Mouse (Mus musculus) embryo, embryonic 11 days (tissue): ENCODE measurements around the gene Usb1.
"Not testable (repeated sequence)": the region's sequence is repeated elsewhere in the genome, so short reads cannot be mapped to it uniquely, and the experiment has no call there.

ENCODE experiments used
- DNase-seq: peaks from one replicate; pipeline ENCODE4 v3.0.0-alpha.2; 2015

The Usb1 gene

DNA sequence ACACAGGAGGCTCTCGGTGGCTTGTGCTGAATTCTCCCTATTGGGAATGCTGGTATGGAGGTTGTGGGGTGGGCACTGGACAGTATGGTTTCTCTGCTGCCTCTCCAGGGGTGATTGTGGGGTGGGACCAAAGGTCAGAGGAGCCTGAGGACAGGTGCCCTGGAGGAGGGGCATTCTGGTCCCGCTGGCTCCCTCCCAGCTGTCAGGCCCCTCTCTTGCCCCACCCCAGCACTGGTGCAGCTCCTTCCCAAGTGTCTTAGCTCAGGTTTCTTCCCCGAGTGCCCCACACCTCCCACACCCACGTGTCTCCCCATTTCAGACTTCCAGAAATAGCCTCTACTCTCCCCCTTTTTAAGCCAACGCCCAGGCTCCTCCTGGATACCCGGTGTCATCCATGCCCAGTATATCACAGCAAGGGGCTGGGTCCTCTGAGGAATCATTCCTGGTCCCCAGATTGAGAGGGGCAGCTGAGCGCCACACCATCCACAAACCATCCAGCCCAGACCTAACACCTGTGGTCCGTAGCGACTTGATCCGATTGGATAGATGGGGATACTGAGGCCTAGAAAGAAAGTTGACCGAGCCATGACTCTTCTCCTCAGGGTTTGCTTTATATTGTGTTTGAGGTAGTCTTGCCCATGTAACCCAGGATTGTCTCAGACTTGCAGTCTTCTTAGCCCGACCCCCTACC, 44.4 kb downstream of the Usb1 start:
- no peak for DNase-seq

DNA sequence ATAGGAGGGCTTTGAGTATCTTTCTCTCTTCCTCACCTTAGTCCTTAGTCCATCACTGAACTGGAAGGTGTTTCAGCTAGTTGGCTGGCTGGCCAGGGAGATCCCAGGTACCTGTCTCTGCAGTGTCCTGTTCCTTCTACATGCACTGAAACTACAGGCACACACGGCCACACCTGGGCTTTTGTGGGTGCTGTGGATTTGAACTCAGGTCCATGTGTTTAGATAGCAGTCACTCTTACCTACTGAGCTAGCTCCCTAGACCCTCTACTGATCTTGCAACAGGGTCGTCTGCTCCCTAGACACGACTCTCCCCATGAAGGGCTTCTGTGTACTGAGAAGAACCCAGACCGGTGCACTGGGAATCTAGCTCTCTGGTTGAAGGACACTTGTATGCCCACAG, 45.0 kb downstream of the Usb1 start:
- DNase-seq: no peak

GRCm38 (mm10) chr8:95377863-95378291, 45.8 kb downstream of the Usb1 start:
- DNase-seq: peak; percentile 36

GRCm38 (mm10) chr8:95378928-95379327, 46.8 kb downstream of the Usb1 start:
- not testable (repeated sequence) for DNase-seq

- DNase-seq: no peak
Observed at GRCm38 (mm10) chr8:95380953-95381352, 48.9 kb downstream of the Usb1 start.

- DNase-seq: no peak
Observed at GRCm38 (mm10) chr8:95381595-95381994, 49.5 kb downstream of the Usb1 start.

DNA sequence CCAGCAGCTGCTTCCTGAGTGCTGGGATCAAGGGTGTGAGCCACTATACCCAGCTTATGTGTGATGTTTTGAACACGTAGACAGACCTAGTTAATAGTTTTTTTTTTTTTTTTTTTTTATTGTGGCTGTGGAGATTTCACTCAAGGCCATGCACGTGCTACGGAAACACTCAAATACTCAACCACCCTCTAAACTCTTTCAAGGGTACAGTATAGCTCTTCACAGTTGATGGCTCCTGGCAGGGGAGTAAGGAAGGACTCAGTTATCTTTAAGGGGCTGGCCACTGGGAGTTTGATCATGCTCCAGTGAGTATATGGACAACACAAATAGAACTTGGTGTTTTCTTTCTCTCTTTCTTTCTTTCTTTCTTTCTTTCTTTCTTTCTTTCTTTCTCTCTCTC, 52.4 kb downstream of the Usb1 start:
- no peak for DNase-seq

GRCm38 (mm10) chr8:95386037-95386436, 54.0 kb downstream of the Usb1 start:
- DNase-seq: no peak

DNA sequence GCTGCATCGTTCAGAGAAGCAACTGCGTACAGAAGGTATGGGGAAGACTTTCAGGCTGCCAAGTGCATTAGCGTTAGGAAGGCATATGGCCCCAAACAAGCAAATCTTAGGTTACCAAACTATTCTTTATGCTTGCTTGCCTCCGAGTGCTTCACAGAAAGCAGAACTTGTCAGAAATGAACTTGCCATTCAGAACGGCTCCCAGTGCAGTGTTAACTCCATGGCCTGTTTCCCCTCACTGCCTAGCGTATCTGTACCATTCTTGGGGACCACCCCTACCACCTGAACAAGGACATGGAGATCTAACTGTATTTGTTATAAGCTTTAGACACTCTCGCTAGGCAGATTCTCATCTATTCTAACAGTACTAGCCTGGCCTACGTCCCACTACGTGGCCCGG, 55.1 kb downstream of the Usb1 start:
- DNase-seq: no peak

DNA sequence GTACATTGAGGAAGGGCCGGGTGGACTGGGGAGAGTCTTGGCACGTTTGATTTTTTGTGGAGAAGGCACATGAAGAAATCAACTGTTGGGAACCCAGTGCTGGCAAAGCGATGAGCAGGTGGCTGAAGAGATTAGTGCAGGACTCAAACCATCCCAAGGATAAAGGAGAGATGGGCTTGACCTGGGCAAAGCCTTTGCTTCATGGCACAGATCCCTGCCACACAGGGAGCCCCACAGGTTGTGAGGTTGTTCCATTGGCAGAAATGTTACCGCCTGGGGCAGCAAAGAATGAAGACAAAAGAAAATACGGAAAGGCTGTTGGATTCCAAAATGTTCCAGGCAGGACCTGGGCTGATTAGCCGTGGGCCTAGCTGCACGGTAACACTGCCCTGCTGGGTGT, 55.9 kb downstream of the Usb1 start:
- no peak for DNase-seq

DNA sequence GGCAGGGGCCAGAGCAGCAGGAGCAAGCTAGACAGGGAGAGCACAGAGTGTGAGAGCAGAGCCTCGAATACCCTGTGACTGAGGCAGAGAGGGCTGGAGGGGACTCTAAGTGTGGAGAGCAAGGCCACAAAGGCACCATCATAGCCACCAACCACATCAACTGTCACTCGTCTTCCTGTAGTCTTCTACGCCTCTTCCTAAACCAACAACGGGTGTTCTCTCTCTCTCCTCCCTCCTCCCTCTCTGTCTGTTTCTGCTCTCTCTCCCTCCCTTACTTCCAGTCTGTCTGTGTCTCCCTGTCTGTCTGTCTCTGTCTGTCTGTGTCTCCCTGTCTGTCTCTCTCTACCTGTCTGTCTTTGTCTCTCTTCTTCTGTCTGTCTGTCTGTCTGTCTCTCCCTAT, 58.2 kb downstream of the Usb1 start:
- DNase-seq: no peak

DNA sequence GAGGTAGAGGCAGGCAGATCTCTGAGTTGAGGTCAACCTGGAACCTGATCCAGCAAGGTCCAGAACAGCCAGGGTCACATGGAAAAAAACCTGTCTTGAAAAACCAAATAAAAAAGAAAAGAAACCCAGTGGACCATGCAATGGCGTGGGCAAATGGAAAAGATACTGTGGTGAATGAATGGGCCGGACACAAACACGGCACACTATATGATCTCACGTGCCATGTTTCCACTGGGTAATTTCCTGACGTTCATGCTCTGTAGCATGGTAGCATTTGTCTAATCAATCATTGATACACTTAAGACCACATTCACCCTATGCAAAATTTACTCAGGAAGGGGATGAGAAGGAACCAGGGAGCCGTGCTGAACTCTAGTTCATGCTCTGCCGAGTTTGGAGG, 59.0 kb downstream of the Usb1 start:
- no peak for DNase-seq

DNA sequence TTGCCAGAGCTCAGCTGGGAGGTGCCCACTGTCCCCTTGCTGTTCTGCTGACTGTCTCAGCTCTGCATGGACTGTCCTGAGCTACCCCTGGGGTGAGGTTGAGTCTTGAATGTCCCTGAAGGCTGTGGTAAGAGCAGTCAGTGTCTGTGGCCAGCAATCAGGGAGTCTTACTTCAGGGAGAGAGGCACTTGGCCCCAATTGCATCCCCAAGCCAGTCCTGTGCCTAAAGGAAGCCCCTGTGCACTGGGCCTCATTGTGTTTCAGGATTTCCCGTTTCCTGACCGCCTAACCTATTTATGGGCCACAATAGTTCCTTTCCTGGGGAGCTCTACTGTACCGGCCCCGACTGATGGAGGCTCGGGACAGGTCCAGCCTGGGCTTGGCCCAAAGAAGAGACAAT, 60.5 kb downstream of the Usb1 start:
- DNase-seq: no peak

DNA sequence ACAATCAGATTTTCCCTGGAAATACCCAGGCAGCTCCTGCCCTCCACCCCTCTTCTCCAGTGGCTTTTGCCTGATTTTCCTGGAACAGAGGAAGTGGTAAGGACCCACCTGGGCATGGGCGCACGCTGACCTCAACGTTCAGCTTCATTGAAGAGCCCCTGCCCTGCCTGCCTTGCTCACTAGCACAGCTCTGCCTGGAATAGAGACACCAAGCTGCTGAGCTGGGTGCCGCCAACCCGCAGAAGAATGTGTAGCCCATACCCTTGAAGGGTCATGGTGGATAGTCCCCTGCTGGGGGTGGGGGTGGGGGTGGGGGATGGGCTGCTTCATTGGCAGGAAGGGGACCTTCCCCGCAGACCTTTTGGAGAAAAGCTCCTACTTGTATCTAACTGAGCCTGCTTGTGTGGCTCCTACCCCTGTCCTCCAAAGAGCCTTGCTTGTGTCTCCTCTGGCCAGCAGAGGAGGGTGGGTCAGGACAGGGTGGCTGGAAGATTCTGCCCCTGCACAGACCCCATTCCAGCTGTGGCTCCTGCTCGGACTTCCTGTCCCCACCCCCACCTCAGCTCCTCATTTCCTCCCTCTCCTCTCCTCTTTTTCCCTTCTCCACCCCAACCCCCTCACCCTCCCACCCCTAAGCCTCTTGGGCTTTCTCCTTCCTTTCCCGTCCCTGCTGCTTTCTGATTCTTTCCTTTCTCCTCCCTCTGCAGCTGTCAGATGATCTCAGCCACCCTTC, 63.3 kb downstream of the Usb1 start:
- DNase-seq: no peak

DNA sequence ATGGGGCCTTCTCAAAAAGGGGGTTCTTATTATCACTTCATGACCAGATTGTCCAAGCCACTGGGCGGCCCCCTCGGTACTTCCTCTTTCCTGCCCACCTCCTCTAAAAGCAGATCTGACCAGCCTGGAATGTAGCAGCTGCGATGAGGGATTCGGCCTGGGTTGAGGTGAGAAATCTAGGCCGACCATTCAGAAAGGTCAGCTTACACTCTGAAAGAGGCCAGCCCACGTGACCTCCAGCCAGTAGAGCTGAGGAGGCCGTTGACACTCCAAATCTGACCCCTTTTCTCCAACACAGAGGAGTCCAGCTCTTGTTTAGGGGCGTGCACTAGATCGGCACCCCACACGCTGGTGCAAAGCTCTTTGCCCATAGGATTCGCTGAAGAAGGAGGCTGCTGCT, 64.7 kb downstream of the Usb1 start:
- DNase-seq: peak; percentile 46
